Mouse (Mus musculus): ENCODE data around the gene Olfr624. TPM values are rescaled to one million over a fixed set of nuclear protein-coding genes. Genes with fewer than 3 reads are reported as not detected.

Gene Olfr624
- polyA plus RNA-seq (2014; fragmentation: Illumina TruSeq; extraction: RNeasy Lipid Tissue Mini Kit (QIAGEN cat#74804); ENCODE audit: low replicate concordance), result 0.78 TPM

DNA sequence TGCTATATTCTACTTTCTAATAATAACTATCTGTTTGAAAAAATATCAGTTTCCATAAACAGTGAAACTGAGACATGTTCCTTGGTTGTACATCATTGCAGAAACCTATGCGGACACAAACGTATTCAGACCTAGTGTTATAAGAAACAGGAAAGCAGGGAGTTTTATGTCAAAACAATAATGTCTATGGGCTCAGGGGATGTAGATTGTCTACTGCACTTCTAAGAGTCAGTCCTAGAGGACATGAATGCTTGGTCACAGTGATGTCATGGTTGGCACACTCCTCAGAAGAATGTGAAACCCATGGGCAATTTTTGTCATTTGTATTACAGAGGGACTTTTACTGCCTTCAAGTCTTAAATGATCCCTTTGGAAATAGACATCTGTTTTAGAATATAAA, at the start of gene Olfr624:
TSS of gene Olfr624 (minus strand) at position 101 of the 400 bp plus-strand sequence.

DNA sequence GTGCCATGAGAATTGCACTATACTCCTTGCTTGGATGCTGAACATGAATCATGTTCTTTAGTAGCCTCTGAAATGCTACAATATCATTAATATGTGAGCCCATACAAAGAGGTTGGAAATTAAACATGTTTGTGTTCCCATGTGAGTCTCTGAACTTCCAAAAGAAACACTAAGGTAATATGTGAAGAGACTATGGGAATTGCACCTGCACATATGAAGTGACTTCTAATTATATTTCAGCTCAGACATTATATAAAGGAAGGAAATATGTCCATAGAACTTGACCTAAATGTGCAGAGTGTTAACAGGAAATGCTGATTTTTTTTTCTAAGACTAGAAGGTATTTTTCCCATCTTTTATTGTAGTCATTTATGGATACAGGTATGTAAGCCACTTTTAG, 43.4 kb upstream of the Olfr624 start, which contains the start of gene Olfr243:
TSS of gene Olfr243 (plus strand) at position 301 of the 400 bp plus-strand sequence.

DNA sequence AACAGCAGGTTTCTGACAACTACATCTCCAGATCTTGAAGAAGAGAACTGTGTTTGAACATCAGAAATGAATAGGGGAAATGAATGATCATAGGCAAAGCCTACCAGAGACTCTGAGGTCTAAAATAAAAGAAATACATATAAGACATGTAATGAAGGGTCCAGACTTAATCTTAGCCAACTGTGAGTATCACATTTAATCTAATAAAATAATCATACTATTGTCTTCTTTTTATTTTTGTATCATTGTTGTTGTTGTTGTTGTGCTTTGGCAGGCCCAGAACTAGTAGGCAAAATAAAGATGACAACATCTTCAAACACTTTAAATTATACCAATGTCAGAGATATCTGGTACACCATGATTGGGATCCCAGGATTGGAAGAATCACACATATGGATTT, 11.4 kb upstream of the Olfr624 start, which contains the start of gene Olfr625-ps1:
TSS of gene Olfr625-ps1 (plus strand) at position 301 of the 400 bp plus-strand sequence.

DNA sequence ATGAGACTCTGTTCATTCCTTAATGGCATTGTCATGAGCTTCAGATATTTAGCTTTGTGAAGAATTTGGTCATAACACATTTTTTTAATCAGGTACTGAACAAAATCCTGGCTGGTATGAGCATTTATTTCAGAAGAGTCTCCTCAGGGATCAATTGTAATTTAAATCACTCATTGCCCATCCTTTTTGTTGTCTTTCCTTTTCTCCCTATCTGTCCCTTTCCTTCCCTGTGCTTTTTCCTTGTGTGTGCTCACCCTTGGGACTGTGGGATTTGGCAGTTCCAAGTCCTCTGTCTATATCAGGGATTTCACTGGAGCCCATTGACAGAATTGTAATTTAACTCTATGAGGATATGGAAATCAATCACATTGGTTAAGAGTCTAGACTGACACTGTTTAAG, 7.4 kb downstream of the Olfr624 start, which contains the start of gene Olfr623:
TSS of gene Olfr623 (minus strand) at position 101 of the 400 bp plus-strand sequence.

DNA sequence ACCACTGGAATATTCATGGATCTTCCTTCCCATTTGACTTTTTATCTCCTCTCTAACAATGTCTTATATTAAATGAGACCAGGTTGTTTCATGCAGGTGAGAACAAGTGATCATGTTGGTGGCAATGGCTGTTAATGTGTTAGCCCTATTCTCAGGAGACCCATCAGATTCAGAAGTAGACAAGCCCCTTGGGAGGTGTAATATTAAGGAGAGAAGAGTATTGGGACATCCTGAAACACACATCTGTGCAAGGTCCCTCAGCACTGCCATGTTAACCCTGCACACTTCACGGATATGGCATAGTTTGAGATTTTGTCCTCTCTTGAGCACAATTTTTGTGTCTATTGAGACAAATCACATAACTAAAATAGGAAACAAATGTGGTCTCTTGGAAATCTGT, 28.4 kb downstream of the Olfr624 start, which contains the start of gene Olfr622:
TSS of gene Olfr622 (minus strand) at position 101 of the 400 bp plus-strand sequence.

Other genes starting within 250 kb of the Olfr624 start
- gene Olfr605, start 225.8 kb downstream of the Olfr624 start, polyA plus RNA-seq (2014; fragmentation: Illumina TruSeq; extraction: RNeasy Lipid Tissue Mini Kit (QIAGEN cat#74804); ENCODE audit: low replicate concordance), result not detected
- gene Olfr606, start 222.1 kb downstream of the Olfr624 start, polyA plus RNA-seq (2014; fragmentation: Illumina TruSeq; extraction: RNeasy Lipid Tissue Mini Kit (QIAGEN cat#74804); ENCODE audit: low replicate concordance), result not detected
- not detected for gene Olfr607, start 207.0 kb downstream of the Olfr624 start, polyA plus RNA-seq (2014; fragmentation: Illumina TruSeq; extraction: RNeasy Lipid Tissue Mini Kit (QIAGEN cat#74804); ENCODE audit: low replicate concordance)
- not detected for gene Olfr608, start 201.3 kb downstream of the Olfr624 start, polyA plus RNA-seq (2014; fragmentation: Illumina TruSeq; extraction: RNeasy Lipid Tissue Mini Kit (QIAGEN cat#74804); ENCODE audit: low replicate concordance)
- not detected for gene Olfr609, start 173.1 kb downstream of the Olfr624 start, polyA plus RNA-seq (2014; fragmentation: Illumina TruSeq; extraction: RNeasy Lipid Tissue Mini Kit (QIAGEN cat#74804); ENCODE audit: low replicate concordance)
- gene Olfr610, start 159.1 kb downstream of the Olfr624 start, polyA plus RNA-seq (2014; fragmentation: Illumina TruSeq; extraction: RNeasy Lipid Tissue Mini Kit (QIAGEN cat#74804); ENCODE audit: low replicate concordance), result not detected
- gene Olfr611, start 150.3 kb downstream of the Olfr624 start, polyA plus RNA-seq (2014; fragmentation: Illumina TruSeq; extraction: RNeasy Lipid Tissue Mini Kit (QIAGEN cat#74804); ENCODE audit: low replicate concordance), result not detected
- gene Olfr612, start 128.5 kb downstream of the Olfr624 start, polyA plus RNA-seq (2014; fragmentation: Illumina TruSeq; extraction: RNeasy Lipid Tissue Mini Kit (QIAGEN cat#74804); ENCODE audit: low replicate concordance), result not detected
- gene Olfr613, start 123.1 kb downstream of the Olfr624 start, polyA plus RNA-seq (2014; fragmentation: Illumina TruSeq; extraction: RNeasy Lipid Tissue Mini Kit (QIAGEN cat#74804); ENCODE audit: low replicate concordance), result not detected
- not detected for gene Olfr615, start 115.1 kb downstream of the Olfr624 start, polyA plus RNA-seq (2014; fragmentation: Illumina TruSeq; extraction: RNeasy Lipid Tissue Mini Kit (QIAGEN cat#74804); ENCODE audit: low replicate concordance)
- gene Olfr616, start 102.0 kb downstream of the Olfr624 start, polyA plus RNA-seq (2014; fragmentation: Illumina TruSeq; extraction: RNeasy Lipid Tissue Mini Kit (QIAGEN cat#74804); ENCODE audit: low replicate concordance), result not detected
- gene Olfr617, start 98.1 kb downstream of the Olfr624 start, polyA plus RNA-seq (2014; fragmentation: Illumina TruSeq; extraction: RNeasy Lipid Tissue Mini Kit (QIAGEN cat#74804); ENCODE audit: low replicate concordance), result not detected
- gene Olfr618, start 81.1 kb downstream of the Olfr624 start, polyA plus RNA-seq (2014; fragmentation: Illumina TruSeq; extraction: RNeasy Lipid Tissue Mini Kit (QIAGEN cat#74804); ENCODE audit: low replicate concordance), result not detected
- gene Olfr619, start 70.6 kb downstream of the Olfr624 start, polyA plus RNA-seq (2014; fragmentation: Illumina TruSeq; extraction: RNeasy Lipid Tissue Mini Kit (QIAGEN cat#74804); ENCODE audit: low replicate concordance), result not detected
- not detected for gene Olfr620, start 58.7 kb downstream of the Olfr624 start, polyA plus RNA-seq (2014; fragmentation: Illumina TruSeq; extraction: RNeasy Lipid Tissue Mini Kit (QIAGEN cat#74804); ENCODE audit: low replicate concordance)
- gene Olfr622, start 28.5 kb downstream of the Olfr624 start, polyA plus RNA-seq (2014; fragmentation: Illumina TruSeq; extraction: RNeasy Lipid Tissue Mini Kit (QIAGEN cat#74804); ENCODE audit: low replicate concordance), result not detected
- gene Olfr623, start 7.5 kb downstream of the Olfr624 start, polyA plus RNA-seq (2014; fragmentation: Illumina TruSeq; extraction: RNeasy Lipid Tissue Mini Kit (QIAGEN cat#74804); ENCODE audit: low replicate concordance), result not detected
- gene Olfr625-ps1, start 11.5 kb upstream of the Olfr624 start, polyA plus RNA-seq (2014; fragmentation: Illumina TruSeq; extraction: RNeasy Lipid Tissue Mini Kit (QIAGEN cat#74804); ENCODE audit: low replicate concordance), result not detected
- not detected for gene Olfr243, start 43.5 kb upstream of the Olfr624 start, polyA plus RNA-seq (2014; fragmentation: Illumina TruSeq; extraction: RNeasy Lipid Tissue Mini Kit (QIAGEN cat#74804); ENCODE audit: low replicate concordance)
- gene Olfr628, start 59.2 kb upstream of the Olfr624 start, polyA plus RNA-seq (2014; fragmentation: Illumina TruSeq; extraction: RNeasy Lipid Tissue Mini Kit (QIAGEN cat#74804); ENCODE audit: low replicate concordance), result not detected
- gene Olfr629, start 73.8 kb upstream of the Olfr624 start, polyA plus RNA-seq (2014; fragmentation: Illumina TruSeq; extraction: RNeasy Lipid Tissue Mini Kit (QIAGEN cat#74804); ENCODE audit: low replicate concordance), result not detected
- gene Olfr630, start 86.1 kb upstream of the Olfr624 start, polyA plus RNA-seq (2014; fragmentation: Illumina TruSeq; extraction: RNeasy Lipid Tissue Mini Kit (QIAGEN cat#74804); ENCODE audit: low replicate concordance), result not detected
- not detected for gene Olfr69, start 100.4 kb upstream of the Olfr624 start, polyA plus RNA-seq (2014; fragmentation: Illumina TruSeq; extraction: RNeasy Lipid Tissue Mini Kit (QIAGEN cat#74804); ENCODE audit: low replicate concordance)
- gene Olfr68, start 108.5 kb upstream of the Olfr624 start, polyA plus RNA-seq (2014; fragmentation: Illumina TruSeq; extraction: RNeasy Lipid Tissue Mini Kit (QIAGEN cat#74804); ENCODE audit: low replicate concordance), result not detected
- gene Olfr67, start 120.6 kb upstream of the Olfr624 start, polyA plus RNA-seq (2014; fragmentation: Illumina TruSeq; extraction: RNeasy Lipid Tissue Mini Kit (QIAGEN cat#74804); ENCODE audit: low replicate concordance), result not detected
- 1.4 TPM for gene Hbb-bt, start 142.8 kb upstream of the Olfr624 start, polyA plus RNA-seq (2014; fragmentation: Illumina TruSeq; extraction: RNeasy Lipid Tissue Mini Kit (QIAGEN cat#74804); ENCODE audit: low replicate concordance)
- 17.2 TPM for gene Hbb-bs, start 156.9 kb upstream of the Olfr624 start, polyA plus RNA-seq (2014; fragmentation: Illumina TruSeq; extraction: RNeasy Lipid Tissue Mini Kit (QIAGEN cat#74804); ENCODE audit: low replicate concordance)
- gene Hbb-bh2, start 169.3 kb upstream of the Olfr624 start, polyA plus RNA-seq (2014; fragmentation: Illumina TruSeq; extraction: RNeasy Lipid Tissue Mini Kit (QIAGEN cat#74804); ENCODE audit: low replicate concordance), result not detected
- not detected for gene Hbb-bh1, start 172.0 kb upstream of the Olfr624 start, polyA plus RNA-seq (2014; fragmentation: Illumina TruSeq; extraction: RNeasy Lipid Tissue Mini Kit (QIAGEN cat#74804); ENCODE audit: low replicate concordance)
- not detected for gene Hbb-y, start 182.0 kb upstream of the Olfr624 start, polyA plus RNA-seq (2014; fragmentation: Illumina TruSeq; extraction: RNeasy Lipid Tissue Mini Kit (QIAGEN cat#74804); ENCODE audit: low replicate concordance)
- gene Olfr66, start 215.1 kb upstream of the Olfr624 start, polyA plus RNA-seq (2014; fragmentation: Illumina TruSeq; extraction: RNeasy Lipid Tissue Mini Kit (QIAGEN cat#74804); ENCODE audit: low replicate concordance), result not detected
- not detected for gene Olfr64, start 223.3 kb upstream of the Olfr624 start, polyA plus RNA-seq (2014; fragmentation: Illumina TruSeq; extraction: RNeasy Lipid Tissue Mini Kit (QIAGEN cat#74804); ENCODE audit: low replicate concordance)
- not detected for gene Olfr65, start 232.3 kb upstream of the Olfr624 start, polyA plus RNA-seq (2014; fragmentation: Illumina TruSeq; extraction: RNeasy Lipid Tissue Mini Kit (QIAGEN cat#74804); ENCODE audit: low replicate concordance)

Data from small intestine, adult 10 weeks (tissue).